Mouse (Mus musculus) hindbrain, embryonic 15.5 days (tissue): ENCODE measurements at regions not wholly inside any gene's neighbourhood (a gene's known extent, or its start where the extent isn't known, plus 50 kb on each side); places are given as distances from the start of the nearest gene placed in this dataset.

Experiments
- ATAC-seq: fragments of 200-750 bp; cut with Nextera tagmentation; 2 replicates; pipeline ENCODE4 v1.8.0; 2017; ENCODE audit warnings: low read depth, moderate number of reproducible peaks, moderate TSS enrichment; ENCODE audit not compliant: low FRiP score
- H3K27ac ChIP-seq: fragments of 300-500 bp; sonication (generic); replicated peaks from 2 replicates; pipeline ENCODE4 v1.5.1; 2015; ENCODE audit warnings: mild to moderate bottlenecking, inconsistent platforms
- H3K27me3 ChIP-seq: fragments of 300-500 bp; sonication (generic); 2 replicates; pipeline ENCODE4 v1.6.1; 2015; ENCODE audit warnings: control low read depth, inconsistent platforms
- H3K36me3 ChIP-seq: fragments of 300-500 bp; sonication (generic); 2 replicates; pipeline ENCODE4 v1.6.1; 2015; ENCODE audit warnings: control low read depth, inconsistent platforms
- H3K4me1 ChIP-seq: fragments of 300-500 bp; sonication (generic); replicated peaks from 2 replicates; pipeline ENCODE4 v1.6.1; 2015; ENCODE audit warnings: control low read depth, inconsistent platforms
- H3K4me2 ChIP-seq: fragments of 300-500 bp; sonication (generic); 2 replicates; pipeline ENCODE4 v1.6.1; 2015; ENCODE audit warnings: moderate library complexity, mild to moderate bottlenecking, inconsistent platforms
- H3K4me3 ChIP-seq: fragments of 300-500 bp; sonication (generic); 2 replicates; pipeline ENCODE4 v1.5.1; 2015; ENCODE audit warnings: mild to moderate bottlenecking, inconsistent platforms
- H3K9ac ChIP-seq: fragments of 300-500 bp; sonication (generic); 2 replicates; pipeline ENCODE4 v1.6.1; 2015; ENCODE audit warnings: inconsistent platforms
- H3K9me3 ChIP-seq: fragments of 300-500 bp; sonication (generic); 2 replicates; pipeline ENCODE4 v1.6.1; 2016; ENCODE audit warnings: control low read depth, inconsistent platforms
- WGBS: fragments of 180-500 bp; shearing (Covaris S2); methylation state at CpG from one replicate; pipeline ENCODE4 v1.1.7; 2015; 5-methylcytosine and 5-hydroxymethylcytosine counted together

- ATAC-seq = peak; percentile 35
- no peak overlapping the region for H3K9ac ChIP-seq
- 35% methylated on average over 3 of the region's 3 CpGs for WGBS
Measured at GRCm38 (mm10) chr7:67444523-67444942, 71.9 kb upstream of the Mef2a start.

GRCm38 (mm10) chr7:67443666-67444065, 71.0 kb upstream of the Mef2a start:
- WGBS = 57% methylated on average over 3 of the region's 3 CpGs
- peaks cover 43% of the 10 kb centered on the region for H3K4me1 ChIP-seq
- ATAC-seq = 0 out of 2 replicates have a peak, but pooled peaks have one; percentile 13

More at GRCm38 (mm10) chr7:67444523-67444942, 71.9 kb upstream of the Mef2a start:
- Histone ChIP-seq H3K27ac (0 out of 2 replicates have a peak overlapping the region, but pooled peaks have one; percentile 39), H3K9me3 (no peaks in the 10 kb centered on the region), H3K27me3 (no peaks in the 10 kb centered on the region), H3K4me1 (peaks cover 43% of the 10 kb centered on the region), H3K4me2 (no peak overlapping the region), H3K36me3 (no peaks in the 10 kb centered on the region), H3K4me3 (no peak overlapping the region)

GRCm38 (mm10) chr7:67443001-67443555, 70.4 kb upstream of the Mef2a start:
- WGBS = 18% methylated on average over 12 of the region's 12 CpGs
- peak; percentile 60 for ATAC-seq
- H3K4me3 ChIP-seq = no peak overlapping the region
- no peaks in the 10 kb centered on the region for H3K9me3 ChIP-seq
- H3K27ac ChIP-seq = peak overlapping the region; percentile 78
- 0 out of 2 replicates have a peak, but pooled peaks cover 2% of the 10 kb centered on the region for H3K27me3 ChIP-seq
- peak overlapping the region; percentile 14 for H3K9ac ChIP-seq
- H3K4me2 ChIP-seq = peak overlapping the region; percentile 33
- H3K36me3 ChIP-seq = no peaks in the 10 kb centered on the region
- H3K4me1 ChIP-seq = peaks cover 43% of the 10 kb centered on the region

More at GRCm38 (mm10) chr7:67443666-67444065, 71.0 kb upstream of the Mef2a start:
- no peaks in the 10 kb centered on the region for H3K9me3 ChIP-seq
- no peak overlapping the region for H3K9ac ChIP-seq
- peak overlapping the region; percentile 33; the same call in 1 of the 2 replicates for H3K4me2 ChIP-seq
- H3K4me3 ChIP-seq = no peak overlapping the region
- H3K36me3 ChIP-seq = no peaks in the 10 kb centered on the region
- peak overlapping the region; percentile 78 for H3K27ac ChIP-seq
- H3K27me3 ChIP-seq = no peaks in the 10 kb centered on the region

GRCm38 (mm10) chr7:67442284-67442683, 69.6 kb upstream of the Mef2a start:
- 74% methylated on average over 7 of the region's 7 CpGs for WGBS
- no peaks in the 10 kb centered on the region for H3K9me3 ChIP-seq
- peaks cover 43% of the 10 kb centered on the region for H3K4me1 ChIP-seq
- 0 out of 2 replicates have a peak, but pooled peaks cover 2% of the 10 kb centered on the region for H3K27me3 ChIP-seq
- ATAC-seq = no peak
- H3K4me3 ChIP-seq = no peak overlapping the region
- no peak overlapping the region for H3K4me2 ChIP-seq
- no peak overlapping the region for H3K27ac ChIP-seq
- no peak overlapping the region for H3K9ac ChIP-seq
- no peaks in the 10 kb centered on the region for H3K36me3 ChIP-seq

GRCm38 (mm10) chr7:67440806-67441205, 68.1 kb upstream of the Mef2a start:
- Histone ChIP-seq H3K27me3 (0 out of 2 replicates have a peak, but pooled peaks cover 2% of the 10 kb centered on the region), H3K9me3 (no peaks in the 10 kb centered on the region)
- whole genome bisulfite sequencing = 80% methylated on average over 8 of the region's 8 CpGs

GRCm38 (mm10) chr7:67437216-67438006, 64.8 kb upstream of the Mef2a start:
- ATAC-seq = no peak
- Histone ChIP-seq H3K4me2 (no peak overlapping the region), H3K4me1 (peaks cover 12% of the 10 kb centered on the region), H3K27me3 (0 out of 2 replicates have a peak, but pooled peaks cover 2% of the 10 kb centered on the region), H3K9ac (no peak overlapping the region), H3K36me3 (no peaks in the 10 kb centered on the region), H3K4me3 (no peak overlapping the region), H3K27ac (no peak overlapping the region), H3K9me3 (no peaks in the 10 kb centered on the region)
- WGBS = 89% methylated on average over 8 of the region's 8 CpGs

More at GRCm38 (mm10) chr7:67440806-67441205, 68.1 kb upstream of the Mef2a start:
- Histone ChIP-seq H3K9ac (no peak overlapping the region), H3K4me3 (no peak overlapping the region), H3K36me3 (no peaks in the 10 kb centered on the region), H3K4me2 (no peak overlapping the region), H3K4me1 (peaks cover 40% of the 10 kb centered on the region), H3K27ac (no peak overlapping the region)
- ATAC-seq = no peak

GRCm38 (mm10) chr7:67435643-67436339, 63.1 kb upstream of the Mef2a start:
- H3K27ac ChIP-seq = 0 out of 2 replicates have a peak overlapping the region, but pooled peaks have one; percentile 40
- no peak overlapping the region for H3K9ac ChIP-seq
- H3K9me3 ChIP-seq = no peaks in the 10 kb centered on the region
- peak; percentile 75 for ATAC-seq
- H3K4me3 ChIP-seq = no peak overlapping the region
- no peaks in the 10 kb centered on the region for H3K36me3 ChIP-seq
- peaks cover 10% of the 10 kb centered on the region for H3K4me1 ChIP-seq
- H3K4me2 ChIP-seq = no peak overlapping the region
- WGBS = 46% methylated on average over 11 of the region's 11 CpGs
- 0 out of 2 replicates have a peak, but pooled peaks cover 2% of the 10 kb centered on the region for H3K27me3 ChIP-seq

- no peak overlapping the region for H3K9ac ChIP-seq
- no peaks in the 10 kb centered on the region for H3K9me3 ChIP-seq
- 81% methylated on average over 7 of the region's 7 CpGs for WGBS
- no peak overlapping the region for H3K4me3 ChIP-seq
- no peak overlapping the region for H3K27ac ChIP-seq
- no peaks in the 10 kb centered on the region for H3K36me3 ChIP-seq
- peaks cover 5% of the 10 kb centered on the region for H3K4me1 ChIP-seq
- ATAC-seq = no peak
- H3K4me2 ChIP-seq = no peak overlapping the region
- H3K27me3 ChIP-seq = no peaks in the 10 kb centered on the region
Measured at GRCm38 (mm10) chr7:67430987-67431386, 58.3 kb upstream of the Mef2a start.

GRCm38 (mm10) chr7:67430041-67430440, 57.4 kb upstream of the Mef2a start:
- Histone ChIP-seq H3K27ac (no peak overlapping the region), H3K36me3 (no peaks in the 10 kb centered on the region), H3K9me3 (no peaks in the 10 kb centered on the region), H3K4me1 (no peaks in the 10 kb centered on the region), H3K27me3 (no peaks in the 10 kb centered on the region), H3K9ac (no peak overlapping the region), H3K4me3 (no peak overlapping the region), H3K4me2 (no peak overlapping the region)
- no peak for ATAC-seq
- WGBS = 83% methylated on average over 4 of the region's 4 CpGs

GRCm38 (mm10) chr7:67429008-67429873, 56.6 kb upstream of the Mef2a start:
- Histone ChIP-seq H3K9me3 (no peaks in the 10 kb centered on the region), H3K4me3 (no peak overlapping the region), H3K4me2 (no peak overlapping the region), H3K27me3 (no peaks in the 10 kb centered on the region), H3K9ac (no peak overlapping the region), H3K27ac (no peak overlapping the region), H3K4me1 (no peaks in the 10 kb centered on the region), H3K36me3 (no peaks in the 10 kb centered on the region)
- 94% methylated on average over 28 of the region's 28 CpGs for WGBS
- no peak for ATAC-seq

- no peaks in the 10 kb centered on the region for H3K27me3 ChIP-seq
- H3K36me3 ChIP-seq = no peaks in the 10 kb centered on the region
- H3K4me3 ChIP-seq = no peak overlapping the region
- H3K4me1 ChIP-seq = no peaks in the 10 kb centered on the region
- no peak for ATAC-seq
- WGBS = 90% methylated on average over 3 of the region's 3 CpGs
- H3K9me3 ChIP-seq = no peaks in the 10 kb centered on the region
- no peak overlapping the region for H3K4me2 ChIP-seq
- no peak overlapping the region for H3K9ac ChIP-seq
- no peak overlapping the region for H3K27ac ChIP-seq
Measured at GRCm38 (mm10) chr7:67428388-67428787, 55.7 kb upstream of the Mef2a start.
